Mouse (Mus musculus) heart, embryonic 16.5 days (tissue): ENCODE data around the gene Tipin. TPM values are rescaled to one million over a fixed set of nuclear protein-coding genes. Genes with fewer than 3 reads are reported as not detected.

Source experiments
- ATAC-seq: fragments of 200-750 bp; cut with Nextera tagmentation; replicated peaks from 2 replicates; pipeline ENCODE4 v1.8.0; 2017; ENCODE audit warnings: moderate number of reproducible peaks; ENCODE audit not compliant: insufficient read depth, low FRiP score; ENCODE audit errors: extremely low read depth
- H3K27ac ChIP-seq: fragments of 300-500 bp; sonication (generic); 2 replicates; pipeline ENCODE4 v1.5.1; 2014; ENCODE audit warnings: mild to moderate bottlenecking, low read length, control low read depth, moderate library complexity
- H3K27me3 ChIP-seq: fragments of 300-500 bp; sonication (generic); 2 replicates; pipeline ENCODE4 v1.6.1; 2014; ENCODE audit warnings: low read length, mixed read lengths; ENCODE audit not compliant: control insufficient read depth, insufficient read depth
- H3K36me3 ChIP-seq: fragments of 300-500 bp; sonication (generic); 2 replicates; pipeline ENCODE4 v1.6.1; 2014; ENCODE audit not compliant: control insufficient read depth, insufficient read depth
- H3K4me1 ChIP-seq: fragments of 300-500 bp; sonication (generic); 2 replicates; pipeline ENCODE4 v1.6.1; 2014; ENCODE audit warnings: low read length, mixed read lengths; ENCODE audit not compliant: control insufficient read depth, insufficient read depth
- H3K4me2 ChIP-seq: fragments of 300-500 bp; sonication (generic); 2 replicates; pipeline ENCODE4 v1.6.1; 2014; ENCODE audit warnings: low read depth, mild to moderate bottlenecking, control low read depth, low read length
- H3K4me3 ChIP-seq: fragments of 300-500 bp; sonication (generic); 2 replicates; pipeline ENCODE4 v1.5.1; 2014; ENCODE audit warnings: mild to moderate bottlenecking, control low read depth, low read length
- H3K9ac ChIP-seq: fragments of 300-500 bp; sonication (generic); 2 replicates; pipeline ENCODE4 v1.6.1; 2014; ENCODE audit warnings: low read length, control low read depth
- H3K9me3 ChIP-seq: fragments of 300-500 bp; sonication (generic); replicated peaks from 2 replicates; pipeline ENCODE4 v1.6.1; 2016; ENCODE audit warnings: low read length; ENCODE audit not compliant: control insufficient read depth
- WGBS: fragments of 180-500 bp; shearing (Covaris S2); extraction: QIAGEN DNeasy Blood & Tissue Kit; methylation state at CpG from one replicate; pipeline ENCODE4 v1.1.7; 2014; 5-methylcytosine and 5-hydroxymethylcytosine counted together
- polyA plus RNA-seq: library from polyadenylated mRNA; unstranded; fragments of >200 nt; fragmentation: Nextera tagmentation; extraction: Ambion mirVana; gene quantifications from 2 replicates; pipeline ENCODE4 v1.2.1, GENCODE M21; 2015

The Tipin gene
- polyA plus RNA-seq, 1 experiment from 2014 or later: 110 TPM

DNA sequence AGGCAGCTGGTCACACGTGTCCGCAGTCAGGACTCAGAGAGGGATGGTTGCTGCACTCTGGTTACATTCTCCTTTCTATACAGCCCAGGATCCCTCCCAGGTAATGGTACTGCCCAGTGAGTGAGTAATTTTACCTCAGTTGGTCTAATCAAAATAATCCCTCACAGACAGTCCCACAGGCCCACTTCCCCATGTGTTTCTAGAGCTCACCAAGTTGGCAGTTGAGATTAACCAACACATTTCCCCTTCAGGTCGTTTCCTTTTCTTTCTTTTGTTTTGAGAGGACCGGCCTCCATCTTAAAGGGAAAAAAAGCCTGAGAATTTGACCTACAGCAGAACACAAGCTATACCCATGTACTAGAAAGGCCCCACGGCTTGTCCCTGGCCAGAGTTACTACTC lies 64.5 kb downstream of the Tipin start:
- ATAC-seq: no peak
- WGBS: 55% methylated on average over 5 of the region's 5 CpGs
- H3K9me3 ChIP-seq: no peaks in the 10 kb centered on the region

GRCm38 (mm10) chr9:64347377-64347776 lies 66.0 kb downstream of the Tipin start:
- ATAC-seq: no peak
- Histone ChIP-seq H3K4me1 (no peaks in the 10 kb centered on the region), H3K4me3 (no peak overlapping the region), H3K36me3 (no peaks in the 10 kb centered on the region), H3K27ac (no peak overlapping the region), H3K9me3 (no peaks in the 10 kb centered on the region), H3K4me2 (no peak overlapping the region), H3K27me3 (no peaks in the 10 kb centered on the region), H3K9ac (no peak overlapping the region)
- WGBS: 0% methylated on average over 1 of the region's 1 CpGs

More for the DNA sequence above, 64.5 kb downstream of the Tipin start:
- H3K4me2 ChIP-seq: no peak overlapping the region
- H3K27ac ChIP-seq: no peak overlapping the region
- H3K27me3 ChIP-seq: no peaks in the 10 kb centered on the region
- 0 out of 2 replicates have a peak, but pooled peaks cover 6% of the 10 kb centered on the region for H3K4me1 ChIP-seq
- no peaks in the 10 kb centered on the region for H3K36me3 ChIP-seq
- no peak overlapping the region for H3K9ac ChIP-seq
- H3K4me3 ChIP-seq: no peak overlapping the region

- no peaks in the 10 kb centered on the region for H3K27me3 ChIP-seq
- H3K9ac ChIP-seq: no peak overlapping the region
- H3K4me2 ChIP-seq: no peak overlapping the region
- no peaks in the 10 kb centered on the region for H3K4me1 ChIP-seq
- H3K9me3 ChIP-seq: no peaks in the 10 kb centered on the region
- no peak for ATAC-seq
- no peak overlapping the region for H3K4me3 ChIP-seq
- H3K36me3 ChIP-seq: no peaks in the 10 kb centered on the region
- WGBS: 56% methylated on average over 5 of the region's 5 CpGs
- H3K27ac ChIP-seq: no peak overlapping the region
Measured at GRCm38 (mm10) chr9:64349490-64349889, 68.1 kb downstream of the Tipin start.

DNA sequence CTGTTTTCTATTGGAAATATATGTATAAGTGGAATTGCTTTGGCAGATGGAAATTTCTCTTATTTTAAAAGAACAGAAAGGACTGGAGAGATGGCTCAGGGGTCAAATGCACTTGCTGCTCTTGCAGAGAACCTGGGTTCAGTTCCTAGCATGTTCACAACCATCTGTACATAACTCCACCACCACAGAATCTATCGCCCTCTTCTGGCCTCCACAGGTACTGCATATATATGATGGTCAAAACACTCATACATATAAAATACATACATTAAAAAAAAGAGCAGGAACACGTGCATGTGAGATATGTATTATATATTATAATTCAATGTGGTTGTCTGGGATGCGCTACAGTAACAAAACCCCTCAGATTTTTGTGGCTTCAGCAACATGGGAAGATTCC lies 69.8 kb downstream of the Tipin start:
- Histone ChIP-seq H3K27ac (no peak overlapping the region), H3K4me3 (no peak overlapping the region), H3K27me3 (no peaks in the 10 kb centered on the region), H3K9me3 (no peaks in the 10 kb centered on the region), H3K4me2 (no peak overlapping the region), H3K4me1 (no peaks in the 10 kb centered on the region), H3K9ac (no peak overlapping the region), H3K36me3 (no peaks in the 10 kb centered on the region)
- no peak for ATAC-seq
- WGBS: 30% methylated on average over 3 of the region's 3 CpGs

Other genes starting within 250 kb of the Tipin start
- gene Lctl, start 164.4 kb upstream of the Tipin start, polyA plus RNA-seq: not detected in 2 replicates
- gene Zwilch, start 108.5 kb upstream of the Tipin start, polyA plus RNA-seq: 17.2 and 18.3 TPM in 2 replicates
- 681 and 801 TPM in 2 replicates for gene Rpl4, start 108.2 kb upstream of the Tipin start, polyA plus RNA-seq
- 30.5 TPM in 2 replicates for gene Snapc5, start 102.3 kb upstream of the Tipin start, polyA plus RNA-seq
- gene Uchl4, start 46.4 kb upstream of the Tipin start, polyA plus RNA-seq: 2.1 and 3.4 TPM in 2 replicates
- gene Map2k1, start 27.9 kb upstream of the Tipin start, polyA plus RNA-seq: 86.8 and 98.1 TPM in 2 replicates
- gene Dis3l, start 59.7 kb downstream of the Tipin start, polyA plus RNA-seq: 19.6 and 21.2 TPM in 2 replicates
- 0.58 and 0.59 TPM in 2 replicates for gene Megf11, start 104.0 kb downstream of the Tipin start, polyA plus RNA-seq